Mouse (Mus musculus) neutrophil, adult 65 days (primary cell): ENCODE measurements around the gene Olfr654. TPM values are rescaled to one million over a fixed set of nuclear protein-coding genes. Genes with fewer than 3 reads are reported as not detected.

ENCODE experiments used
- total RNA-seq: library from RNA; stranded (reverse); gene quantifications from 2 replicates; pipeline ENCODE4 v1.2.4, GENCODE M21; 2023

Olfr654 gene
- not detected in 2 replicates for total RNA-seq

GRCm38 (mm10) chr7:104586725-104587124 lies at the start of gene Olfr654:
Gene Olfr654, plus strand, starts transcription at chr7:104587025.

GRCm38 (mm10) chr7:104549833-104550232 lies 37.0 kb upstream of the Olfr654 start, which contains the start of gene Olfr651:
Gene Olfr651, plus strand, starts transcription at chr7:104550133.

GRCm38 (mm10) chr7:104560601-104561000 lies 26.2 kb upstream of the Olfr654 start, which contains the start of gene Olfr652:
Gene Olfr652, plus strand, starts transcription at chr7:104560901.

GRCm38 (mm10) chr7:104577014-104577413 lies 9.8 kb upstream of the Olfr654 start, which contains the start of gene Olfr653:
Gene Olfr653, plus strand, starts transcription at chr7:104577314.

GRCm38 (mm10) chr7:104601679-104602078 lies 14.9 kb downstream of the Olfr654 start, which contains the start of gene Olfr655:
Gene Olfr655, minus strand, starts transcription at chr7:104601779.

GRCm38 (mm10) chr7:104613655-104614054 lies 26.8 kb downstream of the Olfr654 start, which contains the start of gene Olfr656:
Gene Olfr656, plus strand, starts transcription at chr7:104613955.

GRCm38 (mm10) chr7:104624494-104624893 lies 37.7 kb downstream of the Olfr654 start, which contains the start of gene Olfr657:
Gene Olfr657, plus strand, starts transcription at chr7:104624794.

Other genes starting within 250 kb of the Olfr654 start
- 25.2 and 27.9 TPM in 2 replicates for gene Trim12c, start 233.7 kb upstream of the Olfr654 start, total RNA-seq
- gene Trim30b, start 217.1 kb upstream of the Olfr654 start, total RNA-seq, result 62.0 and 62.1 TPM in 2 replicates
- gene Trim30c, start 186.2 kb upstream of the Olfr654 start, total RNA-seq, result 0.39 TPM in 1 of 2 replicates, not detected in the other
- gene Trim30a, start 121.8 kb upstream of the Olfr654 start, total RNA-seq, result 35.5 and 45.3 TPM in 2 replicates
- 9.4 and 10.7 TPM in 2 replicates for gene Trim30d, start 79.2 kb upstream of the Olfr654 start, total RNA-seq
- gene Olfr651, start 36.9 kb upstream of the Olfr654 start, total RNA-seq, result not detected in 2 replicates
- gene Olfr652, start 26.1 kb upstream of the Olfr654 start, total RNA-seq, result not detected in 2 replicates
- gene Olfr653, start 9.7 kb upstream of the Olfr654 start, total RNA-seq, result not detected in 2 replicates
- 0.73 TPM in 1 of 2 replicates, not detected in the other for gene Olfr655, start 14.8 kb downstream of the Olfr654 start, total RNA-seq
- gene Olfr656, start 26.9 kb downstream of the Olfr654 start, total RNA-seq, result not detected in 2 replicates
- not detected in 2 replicates for gene Olfr657, start 37.8 kb downstream of the Olfr654 start, total RNA-seq
- gene Olfr658, start 60.3 kb downstream of the Olfr654 start, total RNA-seq, result not detected in 2 replicates
- not detected in 2 replicates for gene Olfr659, start 79.7 kb downstream of the Olfr654 start, total RNA-seq
- not detected in 2 replicates for gene Olfr661, start 99.5 kb downstream of the Olfr654 start, total RNA-seq
- gene Usp17le, start 190.4 kb downstream of the Olfr654 start, total RNA-seq, result not detected in 2 replicates